Mouse (Mus musculus) lung, embryonic 15.5 days (tissue): ENCODE measurements around the gene Thsd4. TPM values are rescaled to one million over a fixed set of nuclear protein-coding genes. Genes with fewer than 3 reads are reported as not detected.

Experiments used
- ATAC-seq: fragments of 200-750 bp; cut with Nextera tagmentation; 2 replicates; pipeline ENCODE4 v1.8.0; 2017; ENCODE audit warnings: moderate number of reproducible peaks, borderline replicate concordance; ENCODE audit not compliant: low FRiP score, low TSS enrichment; ENCODE audit errors: extremely low read depth
- H3K27ac ChIP-seq: fragments of 300-500 bp; sonication (generic); 2 replicates; pipeline ENCODE4 v1.5.1; 2015; ENCODE audit warnings: moderate library complexity, mild to moderate bottlenecking, inconsistent platforms
- H3K27me3 ChIP-seq: fragments of 300-500 bp; sonication (generic); 2 replicates; pipeline ENCODE4 v1.6.1; 2015; ENCODE audit warnings: inconsistent platforms
- H3K36me3 ChIP-seq: fragments of 300-500 bp; sonication (generic); 2 replicates; pipeline ENCODE4 v1.6.1; 2015; ENCODE audit warnings: inconsistent platforms
- H3K4me1 ChIP-seq: fragments of 300-500 bp; sonication (generic); 2 replicates; pipeline ENCODE4 v1.6.1; 2015; ENCODE audit warnings: inconsistent platforms
- H3K4me2 ChIP-seq: fragments of 300-500 bp; sonication (generic); 2 replicates; pipeline ENCODE4 v1.6.1; 2015; ENCODE audit warnings: inconsistent platforms, mild to moderate bottlenecking, moderate library complexity
- H3K4me3 ChIP-seq: fragments of 300-500 bp; sonication (generic); 2 replicates; pipeline ENCODE4 v1.5.1; 2015; ENCODE audit warnings: mild to moderate bottlenecking, inconsistent platforms
- H3K9ac ChIP-seq: fragments of 300-500 bp; sonication (generic); 2 replicates; pipeline ENCODE4 v1.6.1; 2015; ENCODE audit warnings: inconsistent platforms
- H3K9me3 ChIP-seq: fragments of 300-500 bp; sonication (generic); 2 replicates; pipeline ENCODE4 v1.6.1; 2016; ENCODE audit warnings: inconsistent platforms
- WGBS: fragments of 180-500 bp; shearing (Covaris S2); methylation state at CpG from one replicate; pipeline ENCODE4 v1.1.7; 2015; 5-methylcytosine and 5-hydroxymethylcytosine counted together
- polyA plus RNA-seq: library from polyadenylated mRNA; unstranded; fragments of >200 nt; fragmentation: Nextera tagmentation; extraction: Ambion mirVana; gene quantifications from 2 replicates; pipeline ENCODE4 v1.2.1, GENCODE M21; 2015

Thsd4 gene
- polyA plus RNA-seq, 1 experiment from 2014 or later, result 10.0 TPM

- Histone ChIP-seq H3K27ac (no peak overlapping the region), H3K36me3 (no peaks in the 10 kb centered on the region), H3K27me3 (no peaks in the 10 kb centered on the region), H3K4me1 (peaks cover 27% of the 10 kb centered on the region), H3K9ac (no peak overlapping the region), H3K4me2 (no peak overlapping the region), H3K9me3 (no peaks in the 10 kb centered on the region), H3K4me3 (no peak overlapping the region)
- 58% methylated on average over 10 of the region's 10 CpGs for WGBS
- ATAC-seq, result no peak
These were observed 80.5 kb downstream of the Thsd4 start for GRCm38 (mm10) chr9:60441274-60441902.

DNA sequence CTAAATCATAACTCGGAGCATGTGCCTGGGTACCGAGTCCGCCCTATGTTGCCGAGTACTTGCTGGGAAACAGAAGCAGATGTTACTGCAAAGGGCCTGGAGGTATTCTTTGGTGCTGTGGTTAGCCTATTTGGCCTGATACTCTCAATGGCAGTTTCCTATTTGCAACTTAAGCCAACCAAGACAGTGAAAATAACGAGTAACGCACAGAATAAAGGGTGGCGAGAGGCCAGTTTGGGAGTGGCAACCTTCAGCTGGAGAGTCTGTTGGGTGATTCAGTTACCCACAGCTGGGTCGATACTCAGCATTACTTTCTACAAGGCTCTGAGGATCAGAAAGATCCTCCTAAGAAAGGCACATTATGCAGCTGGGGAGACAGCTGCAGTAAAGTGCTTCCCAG lies 81.3 kb downstream of the Thsd4 start:
- Histone ChIP-seq H3K9me3 (no peaks in the 10 kb centered on the region), H3K4me3 (no peak overlapping the region), H3K4me2 (no peak overlapping the region), H3K27me3 (no peaks in the 10 kb centered on the region), H3K4me1 (peaks cover 18% of the 10 kb centered on the region), H3K27ac (no peak overlapping the region), H3K9ac (no peak overlapping the region), H3K36me3 (no peaks in the 10 kb centered on the region)
- 57% methylated on average over 8 of the region's 8 CpGs for WGBS
- ATAC-seq, result no peak

DNA sequence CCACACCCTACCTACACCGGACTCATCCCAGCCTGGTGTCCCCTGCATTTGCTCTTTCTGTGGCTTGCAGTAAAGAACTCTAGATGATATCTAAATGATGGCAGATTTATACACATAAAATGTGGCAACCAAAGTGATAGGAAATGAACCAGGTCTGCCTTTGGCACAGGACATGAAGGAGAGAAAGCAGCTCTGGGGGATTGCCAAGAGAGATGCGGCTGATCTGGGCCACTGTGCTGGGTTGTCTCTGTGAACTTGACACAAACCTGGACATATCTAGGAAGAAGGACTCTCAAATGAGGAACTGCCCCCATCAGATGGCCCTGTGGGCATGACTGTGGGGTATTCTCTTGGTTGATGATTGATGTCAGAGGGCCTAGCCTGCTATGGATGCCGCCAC lies 85.6 kb downstream of the Thsd4 start:
- ATAC-seq, result no peak

DNA sequence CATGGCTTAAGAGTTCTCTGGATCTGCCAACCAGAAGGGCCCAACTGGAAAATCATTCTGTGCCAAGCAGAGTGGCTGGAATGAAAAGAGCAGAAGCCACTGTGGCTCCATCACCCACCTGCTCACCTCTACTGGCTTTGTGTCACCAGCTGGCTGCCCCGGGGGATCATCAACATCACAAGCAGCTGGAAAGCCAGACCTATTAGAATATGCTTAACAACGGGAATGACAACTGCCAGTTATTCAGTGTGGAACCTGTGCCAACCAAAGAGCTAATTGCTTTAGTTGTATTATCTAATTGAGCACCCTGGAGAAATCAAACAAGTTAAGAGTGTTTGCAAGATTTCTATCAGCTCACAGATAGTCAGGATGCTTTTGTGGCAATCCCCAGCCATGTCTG lies 87.8 kb downstream of the Thsd4 start:
- Histone ChIP-seq H3K9me3 (no peaks in the 10 kb centered on the region), H3K4me2 (no peak overlapping the region), H3K27me3 (no peaks in the 10 kb centered on the region), H3K4me1 (no peaks in the 10 kb centered on the region), H3K4me3 (no peak overlapping the region), H3K9ac (no peak overlapping the region), H3K27ac (no peak overlapping the region), H3K36me3 (no peaks in the 10 kb centered on the region)
- WGBS, result 48% methylated on average over 2 of the region's 2 CpGs
- ATAC-seq, result no peak

More for the DNA sequence above, 85.6 kb downstream of the Thsd4 start:
- Histone ChIP-seq H3K9me3 (no peaks in the 10 kb centered on the region), H3K36me3 (no peaks in the 10 kb centered on the region), H3K4me3 (no peak overlapping the region), H3K4me1 (peaks cover 5% of the 10 kb centered on the region; the same call in 1 of the 2 replicates), H3K4me2 (no peak overlapping the region), H3K27ac (no peak overlapping the region), H3K9ac (no peak overlapping the region), H3K27me3 (no peaks in the 10 kb centered on the region)
- WGBS, result 85% methylated on average over 3 of the region's 3 CpGs

GRCm38 (mm10) chr9:60431924-60432323 lies 89.9 kb downstream of the Thsd4 start:
- H3K4me2 ChIP-seq, result no peak overlapping the region
- no peak for ATAC-seq
- H3K36me3 ChIP-seq, result no peaks in the 10 kb centered on the region
- H3K4me3 ChIP-seq, result no peak overlapping the region
- no peaks in the 10 kb centered on the region for H3K27me3 ChIP-seq
- 87% methylated on average over 4 of the region's 4 CpGs for WGBS
- H3K4me1 ChIP-seq, result no peaks in the 10 kb centered on the region
- H3K9ac ChIP-seq, result no peak overlapping the region
- H3K9me3 ChIP-seq, result no peaks in the 10 kb centered on the region
- H3K27ac ChIP-seq, result no peak overlapping the region

- WGBS, result 94% methylated on average over 4 of the region's 4 CpGs
- Histone ChIP-seq H3K27me3 (no peaks in the 10 kb centered on the region), H3K4me3 (no peak overlapping the region), H3K27ac (no peak overlapping the region), H3K9ac (no peak overlapping the region), H3K9me3 (no peaks in the 10 kb centered on the region), H3K4me2 (no peak overlapping the region), H3K36me3 (no peaks in the 10 kb centered on the region), H3K4me1 (no peaks in the 10 kb centered on the region)
- no peak for ATAC-seq
These were observed 91.8 kb downstream of the Thsd4 start for GRCm38 (mm10) chr9:60430017-60430416.

DNA sequence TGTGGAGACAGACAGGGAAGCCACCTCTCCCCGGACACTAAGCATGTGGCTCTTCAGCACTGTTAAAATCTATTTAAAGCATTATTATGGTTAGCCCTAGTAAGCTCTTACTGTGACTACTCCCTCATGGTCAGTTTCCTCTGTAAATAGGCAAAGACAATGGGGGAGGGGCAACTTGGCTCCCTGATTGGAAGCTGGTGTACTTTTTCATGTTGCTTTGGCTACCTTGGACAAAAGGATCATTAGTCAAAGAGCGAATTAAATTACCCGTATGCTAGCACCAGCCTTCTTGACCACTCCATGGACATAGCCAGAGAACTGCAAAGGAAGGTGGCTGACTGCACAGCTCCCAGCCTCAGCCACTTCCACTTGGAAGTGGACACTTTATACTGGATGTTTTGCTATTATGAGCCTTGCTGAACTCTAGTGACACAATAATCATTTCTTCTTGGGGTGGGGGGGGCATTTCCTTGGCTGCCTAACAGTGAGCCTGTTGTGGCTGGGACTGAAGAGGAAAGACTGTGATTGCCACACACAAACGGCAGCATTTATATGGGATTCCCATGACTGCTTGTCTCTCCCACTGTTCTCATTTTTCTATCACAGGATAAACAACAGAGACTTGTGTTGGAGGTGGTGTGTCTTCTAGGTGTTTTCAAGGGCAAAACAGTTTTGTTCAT lies 107.6 kb downstream of the Thsd4 start:
- Histone ChIP-seq H3K27me3 (no peaks in the 10 kb centered on the region), H3K27ac (no peak overlapping the region)
- 0 out of 2 replicates have a peak, but pooled peaks have one; percentile 35 for ATAC-seq

GRCm38 (mm10) chr9:60410872-60411635 lies 110.8 kb downstream of the Thsd4 start:
- H3K27ac ChIP-seq, result no peak overlapping the region
- WGBS, result 49% methylated on average over 17 of the region's 17 CpGs

More for the DNA sequence above, 107.6 kb downstream of the Thsd4 start:
- peaks cover 9% of the 10 kb centered on the region; the same call in 1 of the 2 replicates for H3K4me1 ChIP-seq
- H3K4me2 ChIP-seq, result no peak overlapping the region
- H3K36me3 ChIP-seq, result no peaks in the 10 kb centered on the region
- 40% methylated on average over 4 of the region's 4 CpGs for WGBS
- no peaks in the 10 kb centered on the region for H3K9me3 ChIP-seq
- no peak overlapping the region for H3K4me3 ChIP-seq
- H3K9ac ChIP-seq, result no peak overlapping the region

GRCm38 (mm10) chr9:60407374-60407773 lies 114.5 kb downstream of the Thsd4 start:
- no peaks in the 10 kb centered on the region for H3K36me3 ChIP-seq
- H3K9me3 ChIP-seq, result no peaks in the 10 kb centered on the region
- WGBS, result 20% methylated on average over 1 of the region's 1 CpGs
- H3K27ac ChIP-seq, result no peak overlapping the region
- no peaks in the 10 kb centered on the region for H3K27me3 ChIP-seq
- H3K9ac ChIP-seq, result no peak overlapping the region
- peaks cover 16% of the 10 kb centered on the region for H3K4me1 ChIP-seq
- H3K4me3 ChIP-seq, result no peak overlapping the region
- ATAC-seq, result no peak
- H3K4me2 ChIP-seq, result no peak overlapping the region

More at GRCm38 (mm10) chr9:60410872-60411635, 110.8 kb downstream of the Thsd4 start:
- Histone ChIP-seq H3K4me1 (peaks cover 10% of the 10 kb centered on the region), H3K9ac (no peak overlapping the region), H3K27me3 (no peaks in the 10 kb centered on the region), H3K4me2 (no peak overlapping the region), H3K9me3 (no peaks in the 10 kb centered on the region), H3K36me3 (no peaks in the 10 kb centered on the region), H3K4me3 (no peak overlapping the region)
- no peak for ATAC-seq

DNA sequence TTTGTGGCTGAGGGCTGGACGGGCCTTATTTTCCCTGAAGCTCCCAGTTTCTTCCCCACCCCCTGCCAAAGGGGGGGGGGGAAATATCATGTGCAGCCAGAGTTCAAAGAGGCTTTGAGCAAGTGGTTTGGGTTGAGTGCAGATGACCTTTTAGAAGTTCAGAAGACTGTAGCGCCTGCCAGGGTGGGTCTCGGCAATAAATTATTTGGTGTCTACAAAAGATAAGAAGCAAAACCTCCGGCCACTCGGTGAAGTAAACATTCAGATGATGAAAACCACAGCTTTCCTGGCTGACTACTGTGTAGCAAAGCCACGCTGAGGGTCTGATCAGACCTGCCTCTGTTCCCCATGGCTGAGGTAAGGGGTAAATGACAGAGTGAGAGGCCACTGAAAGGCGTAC lies 116.1 kb downstream of the Thsd4 start:
- Histone ChIP-seq H3K4me1 (peaks cover 20% of the 10 kb centered on the region), H3K9me3 (no peaks in the 10 kb centered on the region), H3K27ac (no peak overlapping the region), H3K36me3 (no peaks in the 10 kb centered on the region), H3K4me2 (no peak overlapping the region), H3K9ac (no peak overlapping the region), H3K27me3 (no peaks in the 10 kb centered on the region), H3K4me3 (no peak overlapping the region)
- 16% methylated on average over 7 of the region's 7 CpGs for WGBS
- ATAC-seq, result no peak

DNA sequence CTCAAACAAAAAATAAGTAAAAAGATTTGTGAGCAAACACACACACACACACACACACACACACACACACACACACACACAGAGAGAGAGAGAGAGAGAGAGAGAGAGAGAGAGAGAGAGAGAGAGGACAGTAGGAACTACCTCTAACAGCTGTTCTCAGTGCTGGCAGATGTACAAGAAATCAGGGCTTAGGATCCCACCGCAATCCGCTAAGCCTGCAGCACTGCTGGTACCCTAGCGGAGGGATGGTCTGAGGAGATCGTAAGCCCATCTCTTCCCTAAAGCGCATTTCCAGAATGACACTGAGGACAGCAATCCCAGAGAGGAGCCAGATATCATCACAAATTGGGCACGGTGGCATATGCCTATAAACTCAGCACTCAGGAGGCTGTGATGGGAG lies 119.2 kb downstream of the Thsd4 start:
- H3K36me3 ChIP-seq, result no peaks in the 10 kb centered on the region
- H3K4me3 ChIP-seq, result no peak overlapping the region
- H3K9ac ChIP-seq, result no peak overlapping the region
- no peak overlapping the region for H3K27ac ChIP-seq
- ATAC-seq, result no peak
- H3K4me1 ChIP-seq, result peaks cover 28% of the 10 kb centered on the region
- no peak overlapping the region for H3K4me2 ChIP-seq
- no peaks in the 10 kb centered on the region for H3K27me3 ChIP-seq
- H3K9me3 ChIP-seq, result no peaks in the 10 kb centered on the region
- 94% methylated on average over 6 of the region's 6 CpGs for WGBS

GRCm38 (mm10) chr9:60400001-60400400 lies 121.8 kb downstream of the Thsd4 start:
- Histone ChIP-seq H3K4me3 (no peak overlapping the region), H3K27ac (no peak overlapping the region), H3K36me3 (no peaks in the 10 kb centered on the region), H3K4me1 (peaks cover 19% of the 10 kb centered on the region; the same call in 1 of the 2 replicates), H3K9ac (no peak overlapping the region), H3K27me3 (no peaks in the 10 kb centered on the region), H3K9me3 (no peaks in the 10 kb centered on the region), H3K4me2 (no peak overlapping the region)
- WGBS, result 89% methylated on average over 8 of the region's 8 CpGs
- no peak for ATAC-seq
